Mouse (Mus musculus) bone marrow macrophage, adult 2 months (primary cell): ENCODE results near the gene Ctnnd2.

Source experiments
- CTCF ChIP-seq: IDR thresholded peaks from 2 replicates; pipeline ENCODE4 v1.5.1; 2012; ENCODE audit warnings: low read depth, mild to moderate bottlenecking, low read length, moderate library complexity
- POLR2A ChIP-seq: IDR thresholded peaks from 2 replicates; pipeline ENCODE4 v1.6.1; 2012; ENCODE audit warnings: mild to moderate bottlenecking, low read depth, low read length, borderline replicate concordance

DNA sequence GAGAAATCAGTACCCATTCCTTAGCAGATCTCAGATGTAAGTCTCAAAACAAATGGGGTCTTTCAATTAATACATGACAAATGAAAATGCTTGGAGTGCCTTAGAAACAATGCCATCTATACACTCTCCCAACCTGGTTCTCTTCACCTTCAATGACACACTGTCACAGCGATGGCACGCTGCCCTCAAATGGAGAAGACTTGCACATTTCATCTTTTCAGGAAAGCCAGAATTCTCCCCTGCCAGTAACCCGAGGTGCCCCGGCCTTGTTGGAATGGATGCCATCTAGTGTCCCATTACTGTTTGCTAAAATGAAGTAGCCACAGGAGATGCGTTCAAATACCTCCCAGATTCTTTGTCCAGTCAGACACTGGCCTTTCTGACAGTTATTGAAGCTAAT, 525.0 kb downstream of the Ctnnd2 start:
- TF ChIP-seq POLR2A (no peak), CTCF (no peak)
